Mouse (Mus musculus) layer of hippocampus, adult 2 months (tissue): Measurements from ENCODE around the gene C5ar1. TPM values are rescaled to one million over a fixed set of nuclear protein-coding genes. Genes with fewer than 3 reads are reported as not detected.

Experiments
- DNase-seq, 2 experiments: peaks; one replicate each; pipeline ENCODE4 v3.0.0; 2022; ENCODE audit warnings: low spot score in 2 of 2
- H3K27ac ChIP-seq: fragments of 200-600 bp; 2 replicates; pipeline ENCODE4 v1.8.1; 2022
- H3K4me3 ChIP-seq: fragments of 200-600 bp; 2 replicates; pipeline ENCODE4 v1.8.1; 2022; ENCODE audit warnings: mild to moderate bottlenecking
- CTCF ChIP-seq: fragments of 200-600 bp; conservative IDR thresholded peaks from 2 replicates; pipeline ENCODE4 v1.8.1; 2022; ENCODE audit warnings: antibody characterized with exemption, mild to moderate bottlenecking, moderate library complexity
- total RNA-seq, 2 experiments: library from RNA; stranded (reverse); gene quantifications; 2 replicates each; pipeline ENCODE4 v1.2.3; 2021

The C5ar1 gene
- total RNA-seq, 2 experiments from 2014 or later = 0.90 to 2.6 TPM

DNA sequence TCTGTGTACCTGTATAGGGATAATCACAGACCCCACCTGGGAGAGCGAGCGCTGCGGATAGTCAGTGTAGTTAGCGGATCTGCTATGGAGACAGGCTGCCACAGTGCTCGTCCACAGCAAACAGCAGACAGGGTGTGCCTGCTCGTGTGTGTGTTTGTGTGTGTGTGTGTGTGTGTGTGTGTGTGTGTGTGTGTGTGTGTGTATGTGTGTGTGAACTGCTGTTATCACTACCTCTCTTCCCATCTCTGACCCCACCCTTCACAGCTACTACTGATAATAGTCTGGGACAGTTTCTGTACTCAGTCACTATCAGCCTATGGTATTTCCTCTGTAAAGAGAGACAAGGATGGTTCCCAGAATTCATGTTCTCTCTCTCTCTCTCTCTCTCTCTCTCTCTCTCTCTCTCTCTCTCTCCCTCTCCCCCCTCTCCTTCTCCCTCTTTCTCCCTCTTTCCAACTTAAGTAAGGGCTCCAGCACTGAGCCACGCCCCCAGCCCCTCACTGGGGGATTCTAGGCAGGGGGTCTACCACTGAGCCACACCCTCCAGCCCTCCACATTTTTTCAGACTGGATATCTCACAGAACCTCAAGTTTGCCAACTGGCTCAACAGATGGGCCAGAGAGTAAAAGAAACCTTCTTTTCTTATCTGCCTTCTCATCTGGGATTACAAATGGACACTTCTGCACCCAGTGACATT is 18.9 kb downstream of the C5ar1 start:
- no peak overlapping the region for H3K27ac ChIP-seq
- TF ChIP-seq CTCF = no peak
- DNase-seq = no peak
- no peak overlapping the region for H3K4me3 ChIP-seq

DNA sequence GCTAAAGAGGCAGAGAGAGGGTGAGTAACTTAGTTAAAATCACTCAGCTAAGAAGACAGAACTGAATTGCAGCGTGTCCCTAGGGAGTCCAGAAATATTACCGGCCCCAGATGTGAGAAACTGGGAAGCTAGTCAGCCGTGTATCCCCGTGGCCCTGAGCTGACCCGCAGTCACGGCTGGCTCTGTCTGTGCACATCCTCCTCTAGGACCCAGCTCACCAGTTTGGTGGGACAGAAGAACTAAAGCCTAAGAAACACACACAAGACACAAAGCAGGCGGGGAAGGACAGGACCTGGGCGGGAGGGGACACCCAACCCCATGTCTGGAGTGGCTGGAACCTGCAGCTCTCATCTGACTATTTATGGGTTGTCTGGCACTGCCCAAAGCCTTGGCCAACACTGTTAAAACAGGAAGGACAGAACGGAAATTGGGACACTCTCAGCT is 19.8 kb downstream of the C5ar1 start:
- DNase-seq = no peak
- Histone ChIP-seq H3K4me3 (no peak overlapping the region), H3K27ac (0 out of 2 replicates have a peak overlapping the region, but pooled peaks have one; percentile 18)
- TF ChIP-seq CTCF = no peak

DNA sequence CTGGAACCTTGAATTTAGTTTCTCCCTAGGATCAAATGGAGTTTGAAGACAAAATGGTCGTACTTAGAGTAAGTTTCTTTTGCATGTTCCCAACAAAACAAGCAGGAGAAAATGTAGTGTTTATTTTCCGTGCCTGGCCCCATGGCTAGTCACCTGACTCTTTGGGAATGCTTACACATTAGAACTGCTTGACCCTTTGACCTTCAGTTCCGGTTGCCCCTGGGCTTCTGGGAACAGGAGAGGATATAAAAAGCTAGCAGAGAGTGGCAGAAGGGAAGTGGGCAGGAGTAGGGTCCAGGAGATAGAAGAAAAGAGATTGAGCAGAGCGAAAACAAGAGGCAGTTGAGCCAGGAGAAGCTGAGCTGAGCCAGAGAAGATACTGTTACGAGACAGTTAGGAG is 29.5 kb downstream of the C5ar1 start:
- Histone ChIP-seq H3K4me3 (no peak overlapping the region), H3K27ac (no peak overlapping the region)
- DNase-seq = no peak
- TF ChIP-seq CTCF = no peak

DNA sequence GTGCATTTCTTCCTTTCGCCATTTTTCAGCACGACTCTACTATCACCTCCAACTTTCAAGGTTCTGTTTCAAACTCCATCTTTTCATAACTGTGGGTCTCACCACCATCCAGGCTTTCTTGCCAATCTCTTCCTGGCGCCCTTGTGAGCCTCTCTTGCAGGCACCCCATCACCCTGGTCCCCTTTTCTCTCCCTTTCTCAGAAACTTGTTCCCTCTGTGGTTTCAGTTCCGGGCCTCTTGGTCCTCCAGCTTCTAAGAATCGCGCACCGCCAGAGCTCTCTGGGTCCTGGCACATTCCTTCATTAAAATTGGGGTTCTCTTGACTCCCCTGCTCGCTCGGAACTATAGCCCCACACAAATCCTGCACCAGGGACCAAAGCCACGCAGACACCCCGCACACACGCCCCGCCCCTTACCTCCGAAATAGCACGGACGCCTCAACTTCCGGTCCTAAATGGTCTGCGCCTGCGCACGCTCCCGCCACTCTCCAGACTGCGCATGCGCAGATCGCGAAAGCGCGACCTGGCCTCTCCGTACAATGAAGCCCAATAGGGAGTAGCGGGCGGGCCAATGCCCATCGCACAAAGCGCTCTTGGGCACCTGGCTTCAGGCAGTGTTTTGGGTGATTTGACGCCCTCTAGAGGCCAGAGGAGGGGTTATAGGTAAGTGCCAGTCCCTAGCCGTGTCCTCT is 37.6 kb downstream of the C5ar1 start, which contains the start of gene Dhx34:
Gene Dhx34, minus strand, starts transcription at position 456 of the 691 bp plus-strand sequence.
- Histone ChIP-seq H3K4me3 (peak within 1 kb of the TSS; percentile 78), H3K27ac (peak within 1 kb of the TSS; percentile 89)
- peak; percentile 95 to 96 for DNase-seq
- peak; percentile 64 for TF ChIP-seq CTCF

DNA sequence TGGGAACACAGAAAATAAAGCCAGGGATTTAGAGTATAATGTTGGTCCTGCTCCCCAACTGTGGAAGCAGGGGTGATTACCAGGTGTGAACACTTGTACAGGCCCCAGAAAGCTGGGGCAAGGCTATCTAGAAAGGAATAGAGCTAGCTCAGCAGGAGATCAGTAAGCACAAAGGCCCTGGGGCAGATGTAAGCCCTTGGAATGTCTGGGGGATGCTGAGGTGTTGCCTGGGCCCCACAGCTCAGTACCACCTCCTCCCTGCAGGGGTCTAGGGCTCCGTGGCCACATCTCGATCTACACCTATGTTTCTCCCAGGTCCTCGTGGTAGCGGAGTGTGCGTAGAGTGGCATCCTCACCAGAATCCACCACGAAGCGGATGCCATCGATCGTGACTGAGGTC is 45.4 kb downstream of the C5ar1 start:
- no peak for TF ChIP-seq CTCF
- no peak overlapping the region for H3K27ac ChIP-seq
- no peak for DNase-seq
- H3K4me3 ChIP-seq = no peak overlapping the region

DNA sequence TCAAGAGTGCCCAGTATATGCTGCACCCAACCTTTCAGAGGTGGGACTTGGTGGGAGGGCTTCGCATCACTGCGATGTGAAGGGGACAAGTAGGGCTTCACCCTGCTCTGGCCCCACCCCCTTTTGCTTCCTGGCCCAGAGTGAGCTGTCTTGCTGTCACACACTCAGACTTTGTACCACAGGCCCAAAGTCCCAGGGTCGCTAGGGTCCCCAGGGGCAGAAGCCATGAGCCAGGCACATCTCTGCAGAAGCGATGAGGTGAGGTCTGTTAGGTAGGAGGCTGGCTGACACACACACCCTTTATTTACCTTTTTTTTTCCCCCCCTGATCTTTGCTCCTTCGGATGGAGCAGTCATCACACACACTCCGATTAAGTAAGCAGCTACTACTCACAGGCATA is 46.1 kb downstream of the C5ar1 start:
- no peak for TF ChIP-seq CTCF
- H3K27ac ChIP-seq = no peak overlapping the region
- no peak overlapping the region for H3K4me3 ChIP-seq
- DNase-seq = no peak

DNA sequence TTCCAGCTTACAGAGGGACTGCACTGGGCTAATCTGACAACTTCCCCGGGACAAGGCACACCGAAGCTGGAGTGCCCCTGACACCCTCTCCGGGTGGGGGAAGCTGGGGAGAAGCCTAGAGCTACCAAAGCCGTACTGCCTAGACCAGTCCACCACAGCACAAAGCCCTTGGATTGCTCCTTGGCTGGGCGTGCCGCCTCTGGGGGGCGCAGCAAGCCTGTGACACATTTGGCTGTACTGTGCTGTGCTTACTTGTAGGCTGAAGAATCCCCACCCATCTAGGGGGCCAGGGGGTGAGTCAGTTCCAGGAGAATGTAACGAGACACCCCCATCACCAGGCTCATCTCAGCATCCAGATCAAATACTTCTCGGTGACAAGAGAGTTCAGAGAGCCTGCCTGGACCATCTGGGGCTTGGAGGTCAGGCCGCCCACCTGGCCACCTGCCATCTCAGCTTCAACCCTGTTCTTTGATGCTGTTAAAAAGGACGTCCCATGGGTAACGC is 48.4 kb downstream of the C5ar1 start:
- peak; percentile 48 for TF ChIP-seq CTCF
- no peak for DNase-seq
- Histone ChIP-seq H3K4me3 (no peak overlapping the region), H3K27ac (no peak overlapping the region)

DNA sequence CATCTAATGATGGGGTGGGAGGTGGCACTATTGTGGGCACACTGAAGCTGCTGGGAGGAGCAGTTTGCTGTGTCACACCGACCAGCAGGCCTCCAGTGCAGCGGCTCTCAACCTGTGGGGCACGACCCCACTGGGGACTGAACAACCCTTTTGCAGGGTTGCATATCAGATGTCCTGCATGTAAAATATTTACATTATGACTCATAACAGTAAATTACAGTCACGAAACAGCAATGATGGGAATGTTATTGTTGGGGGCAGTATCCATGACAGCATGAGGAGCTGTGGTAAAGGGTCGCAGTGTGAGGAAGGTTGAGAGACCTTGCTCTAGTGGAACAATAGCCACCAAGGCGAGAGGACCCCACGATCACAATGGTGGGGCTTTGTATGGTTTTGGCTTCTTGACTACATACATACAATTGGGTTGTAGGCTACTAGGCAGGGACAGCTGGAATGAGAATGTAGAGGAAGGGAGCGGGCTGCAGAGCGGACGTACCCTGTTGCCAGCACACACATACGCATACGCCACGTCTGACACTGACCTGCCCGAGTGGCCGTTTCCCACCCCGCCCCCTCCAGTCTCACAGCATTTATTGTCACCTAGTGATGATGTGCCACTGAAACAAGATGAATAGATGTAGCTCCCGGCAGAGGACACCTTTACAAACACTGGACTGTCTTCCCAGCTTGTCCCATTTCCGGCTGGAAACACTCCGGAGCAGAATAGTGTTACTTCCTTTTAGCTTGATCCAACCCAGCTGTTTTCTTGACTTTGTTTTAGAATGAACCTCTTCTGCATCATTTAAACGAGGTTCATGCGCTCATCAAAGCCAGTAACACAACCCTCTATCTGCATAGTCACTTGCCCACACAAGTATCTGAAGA is 50.3 kb downstream of the C5ar1 start:
- no peak overlapping the region for H3K4me3 ChIP-seq
- no peak overlapping the region for H3K27ac ChIP-seq
- DNase-seq = no peak
- no peak for TF ChIP-seq CTCF

DNA sequence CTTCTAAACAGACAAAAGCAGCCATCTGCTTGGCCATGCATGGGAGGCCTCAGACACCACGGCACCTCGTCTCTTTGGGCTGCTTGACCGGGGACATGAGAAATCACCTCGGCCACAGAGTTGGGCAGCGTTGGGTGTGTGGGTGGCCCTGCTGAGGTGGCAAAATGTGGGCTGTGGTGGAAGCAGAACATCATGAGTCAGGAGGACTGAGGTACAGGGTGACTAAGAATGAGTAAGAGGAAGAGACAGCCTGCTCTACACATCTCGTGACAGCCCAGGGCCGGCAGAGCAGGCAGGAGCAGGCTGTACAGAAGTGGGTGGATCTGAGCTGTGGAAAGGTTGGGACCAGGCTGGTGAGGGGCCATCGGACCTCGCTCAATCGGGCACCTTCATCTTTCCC is 51.8 kb downstream of the C5ar1 start:
- DNase-seq = peak; percentile 33 to 55
- no peak for TF ChIP-seq CTCF
- no peak overlapping the region for H3K4me3 ChIP-seq
- peak overlapping the region; percentile 70 for H3K27ac ChIP-seq

DNA sequence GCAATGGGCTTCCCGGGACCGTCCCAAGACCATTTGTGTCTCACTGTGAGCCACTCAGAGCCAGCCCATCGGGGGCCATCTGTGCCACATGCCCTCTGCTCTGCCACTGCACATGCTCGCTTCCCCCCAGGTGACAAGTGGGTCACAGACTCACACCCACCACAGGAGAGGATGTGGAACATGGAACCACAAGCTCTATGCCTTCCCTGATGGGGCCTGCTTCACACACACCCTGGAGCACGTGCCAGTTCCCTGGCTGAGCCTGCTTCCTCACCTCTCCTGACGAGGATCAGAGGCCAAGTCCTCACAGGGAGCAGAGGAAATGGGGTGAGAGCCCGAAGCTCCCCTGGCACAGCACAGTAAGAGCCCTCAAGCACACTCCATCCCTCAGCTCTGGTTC is 52.3 kb downstream of the C5ar1 start:
- H3K4me3 ChIP-seq = no peak overlapping the region
- H3K27ac ChIP-seq = peak overlapping the region; percentile 70; the same call in 1 of the 2 replicates
- no peak for TF ChIP-seq CTCF
- DNase-seq = no peak

DNA sequence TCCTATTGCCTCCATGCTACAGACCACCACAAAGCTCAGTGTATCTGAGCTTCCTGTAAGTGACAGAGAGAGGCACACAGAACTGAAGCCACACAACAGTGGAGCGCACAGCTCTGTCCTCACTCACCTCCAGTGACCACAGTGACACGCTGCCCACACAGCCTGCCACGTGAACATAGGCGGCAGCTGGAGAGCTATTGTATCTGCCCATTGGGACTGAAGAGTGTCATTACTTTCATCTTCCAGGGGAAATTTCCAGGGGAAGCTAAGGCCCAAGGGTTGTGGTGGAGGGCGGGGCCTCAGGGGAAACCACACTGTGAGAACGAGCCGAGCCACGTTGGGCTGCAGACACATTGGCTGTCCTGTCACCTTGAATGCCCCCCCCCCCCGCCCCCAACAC is 54.5 kb downstream of the C5ar1 start:
- DNase-seq = no peak
- H3K27ac ChIP-seq = no peak overlapping the region
- H3K4me3 ChIP-seq = no peak overlapping the region
- no peak for TF ChIP-seq CTCF

DNA sequence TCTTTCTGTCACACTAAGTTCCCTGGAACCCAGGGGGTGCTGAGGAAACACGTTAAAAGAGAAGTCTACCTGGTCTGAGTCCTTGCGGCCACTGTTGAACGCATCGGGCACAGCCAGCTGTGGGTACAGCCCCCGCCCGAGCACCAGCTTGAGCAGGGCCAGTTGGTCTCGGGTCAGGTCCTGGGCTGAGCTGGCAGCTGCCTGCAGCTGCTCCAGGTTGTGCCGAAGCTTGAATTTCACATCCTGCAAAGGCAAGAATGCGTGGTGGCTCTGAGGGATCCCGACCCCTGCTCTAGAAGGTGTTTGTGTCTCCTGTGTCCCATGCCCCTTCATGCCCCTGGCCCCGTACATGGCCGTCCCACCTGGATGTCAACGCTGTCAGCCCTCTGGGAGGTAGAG is 55.8 kb downstream of the C5ar1 start:
- Histone ChIP-seq H3K27ac (no peak overlapping the region), H3K4me3 (no peak overlapping the region)
- TF ChIP-seq CTCF = no peak
- DNase-seq = no peak
